Mouse (Mus musculus): Measurements from ENCODE around the gene AI182371.

GRCm38 (mm10) chr2:35063333-35064030 is 37.9 kb downstream of the AI182371 start:
- TF ChIP-seq GATA2 (IDR thresholded peaks at IDR 0.05; ENCODE audit: borderline replicate concordance, low read depth, low read length) (no peak), TAL1 (conservative IDR thresholded peaks at IDR 0.05; ENCODE audit: low read depth, low read length) (no peak), GATA1 (IDR thresholded peaks at IDR 0.05; ENCODE audit: borderline replicate concordance, low read length) (no peak), CTCF (IDR thresholded peaks at IDR 0.05; ENCODE audit: low read depth, low read length) (no peak)

All from G1E (cell line).